Comparison of ENCODE assay signal across 17 mouse cellular contexts in the genomic region with DNA sequence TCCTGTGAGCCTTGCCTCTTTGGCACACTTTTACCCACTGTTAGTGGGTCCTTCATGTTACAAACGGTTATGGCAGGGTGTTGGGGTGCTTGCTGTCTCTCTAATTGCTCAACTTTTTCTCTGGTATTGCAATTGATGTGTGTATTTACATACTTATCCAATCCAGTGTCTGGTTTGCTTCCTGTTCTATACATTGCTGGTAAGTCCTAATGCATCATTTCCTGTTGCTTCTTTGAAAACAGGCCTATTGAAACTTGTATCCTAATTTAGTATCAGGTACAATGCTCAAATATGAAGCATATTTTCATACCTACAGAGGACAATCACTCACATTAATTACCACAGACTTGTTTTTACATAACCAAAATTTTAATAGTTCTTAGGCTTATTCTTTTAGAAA.
"Had no signal": no experiment of that assay in that cellular context is flagged by ENCODE, and none has a peak within 500 bp of the region (broad histone marks: within the 10 kb centered on the region; RNA-seq: fewer than 3 reads in every experiment).

No protein-coding gene starts in this region.

- H3K9me3 ChIP-seq: midbrain, embryonic 10.5 days; midbrain, embryonic 12.5 days; neural tube, embryonic 13.5 days; neural tube, embryonic 15.5 days had no signal

- H3K27ac ChIP-seq: midbrain, embryonic 10.5 days; midbrain, embryonic 12.5 days; neural tube, embryonic 13.5 days; neural tube, embryonic 15.5 days had no signal

- DNase-seq: liver, postnatal 0 days; lung, embryonic 14.5 days; lung, postnatal 10 days; lung, postnatal 4 days; midbrain, embryonic 14.5 days; retina, postnatal 1 day; right cerebral cortex, adult 18-20 months; right cerebral cortex, postnatal 25 days; right cerebral cortex, postnatal 4 days; spleen, adult 18-20 months; thymus, adult 18-20 months; thymus, postnatal 14 days; thymus, postnatal 36 days had no signal

- H3K4me2 ChIP-seq: lung, embryonic 14.5 days; midbrain, embryonic 12.5 days; neural tube, embryonic 13.5 days; neural tube, embryonic 15.5 days had no signal

- H3K4me3 ChIP-seq: midbrain, embryonic 10.5 days; midbrain, embryonic 12.5 days; neural tube, embryonic 13.5 days; neural tube, embryonic 15.5 days had no signal

- H3K4me1 ChIP-seq: midbrain, embryonic 10.5 days; midbrain, embryonic 12.5 days; neural tube, embryonic 13.5 days; neural tube, embryonic 15.5 days had no signal

- H3K27me3 ChIP-seq: midbrain, embryonic 12.5 days; neural tube, embryonic 13.5 days; neural tube, embryonic 15.5 days had no signal

- H3K9ac ChIP-seq: liver, postnatal 0 days; lung, embryonic 14.5 days; midbrain, embryonic 12.5 days; neural tube, embryonic 13.5 days; neural tube, embryonic 15.5 days had no signal

- H3K36me3 ChIP-seq: midbrain, embryonic 10.5 days; midbrain, embryonic 12.5 days; neural tube, embryonic 13.5 days; neural tube, embryonic 15.5 days had no signal

- ATAC-seq: liver, postnatal 0 days had no signal
